Mouse (Mus musculus): Measurements from ENCODE around the gene Scamp3.

DNA sequence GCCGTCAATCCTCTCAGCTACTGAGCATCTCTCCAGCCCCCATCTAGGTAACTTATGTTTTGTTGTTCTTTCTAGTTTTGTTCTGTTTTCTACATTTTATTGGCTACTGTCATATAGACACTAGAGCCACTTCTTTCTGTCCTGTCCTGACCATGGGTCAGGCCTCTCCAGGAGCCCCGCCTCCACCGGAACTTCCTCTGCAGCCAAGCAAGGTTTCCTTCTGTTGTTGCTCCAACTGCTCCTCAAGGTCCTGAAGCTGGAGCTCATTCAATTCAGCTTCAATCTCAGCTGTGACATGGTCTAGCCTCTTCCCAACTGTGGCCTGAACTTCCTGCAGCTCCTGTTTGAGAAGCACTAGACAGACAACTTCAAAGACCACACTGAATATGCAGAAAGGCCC, 47.4 kb upstream of the Scamp3 start:
- TF ChIP-seq CTCF (IDR thresholded peaks at IDR 0.05; ENCODE audit: borderline replicate concordance, insufficient read depth, low read length) = no peak
- TF ChIP-seq POLR2A (IDR thresholded peaks at IDR 0.05; ENCODE audit: low read depth, low read length) = no peak
